Comparison of ENCODE assay signal across 8 mouse cellular contexts in genomic region chr2:170147661-170148153, GRCm38 (mm10). TPM values are rescaled to one million over a fixed set of nuclear protein-coding genes. Genes with fewer than 3 reads are reported as not detected.
A peak's percentile ranks its signal among the peaks of the same experiment; 100 is the strongest.
DNase-seq lines count a peak whose midpoint lies in the region; ATAC-seq lines count a peak whose summit lies in the region.

Zfp217 (minus strand) TSS chr2:170148103.

- H3K9ac ChIP-seq in embryonic facial prominence, embryonic 11.5 days (replicated peaks; ENCODE audit: low read length), result no peak within 1 kb of the TSS
- no peak within 1 kb of the TSS; the same call in 1 of the 2 replicates for H3K9ac ChIP-seq in heart, embryonic 15.5 days
- H3K9ac ChIP-seq in liver, embryonic 12.5 days, result peak within 1 kb of the TSS; percentile 78
- no peak within 1 kb of the TSS for H3K9ac ChIP-seq in stomach, embryonic 16.5 days (ENCODE audit: low read length)
- no peak within 1 kb of the TSS for H3K9ac ChIP-seq in hindbrain, embryonic 12.5 days
- no peak within 1 kb of the TSS for H3K9ac ChIP-seq in hindbrain, embryonic 16.5 days (ENCODE audit: low read depth, low read length)

- DNase-seq in embryonic facial prominence, embryonic 11.5 days (ENCODE audit: low spot score), result peak; percentile 55
- DNase-seq in embryonic facial prominence, embryonic 10.5 days (ENCODE audit: low spot score), result no peak
- DNase-seq in adrenal gland, postnatal 4 days (ENCODE audit: low spot score in 2 of 2), result no peak

- H3K4me3 ChIP-seq in embryonic facial prominence, embryonic 11.5 days (ENCODE audit: low read depth, low read length), result no peak within 1 kb of the TSS
- H3K4me3 ChIP-seq in embryonic facial prominence, embryonic 10.5 days, result no peak within 1 kb of the TSS
- peak within 1 kb of the TSS; percentile 17 for H3K4me3 ChIP-seq in heart, embryonic 15.5 days
- H3K4me3 ChIP-seq in liver, embryonic 12.5 days, result peak within 1 kb of the TSS; percentile 62
- H3K4me3 ChIP-seq in stomach, embryonic 16.5 days (replicated peaks; ENCODE audit: low read length), result no peak within 1 kb of the TSS
- no peak within 1 kb of the TSS for H3K4me3 ChIP-seq in hindbrain, embryonic 12.5 days
- H3K4me3 ChIP-seq in hindbrain, embryonic 16.5 days (ENCODE audit: low read length), result no peak within 1 kb of the TSS

- H3K36me3 ChIP-seq in embryonic facial prominence, embryonic 11.5 days (replicated peaks; ENCODE audit: control insufficient read depth, insufficient read depth, low read depth, low read length), result no peaks in the 10 kb centered on the region
- no peaks in the 10 kb centered on the region for H3K36me3 ChIP-seq in embryonic facial prominence, embryonic 10.5 days (replicated peaks)
- no peaks in the 10 kb centered on the region for H3K36me3 ChIP-seq in heart, embryonic 15.5 days
- peaks cover 26% of the 10 kb centered on the region for H3K36me3 ChIP-seq in liver, embryonic 12.5 days
- no peaks in the 10 kb centered on the region for H3K36me3 ChIP-seq in stomach, embryonic 16.5 days (ENCODE audit: control insufficient read depth, insufficient read depth, low read length)
- no peaks in the 10 kb centered on the region for H3K36me3 ChIP-seq in hindbrain, embryonic 12.5 days
- no peaks in the 10 kb centered on the region for H3K36me3 ChIP-seq in hindbrain, embryonic 16.5 days (ENCODE audit: control insufficient read depth, insufficient read depth, low read length)

- H3K4me2 ChIP-seq in embryonic facial prominence, embryonic 11.5 days (ENCODE audit: low read depth, low read length), result no peak within 1 kb of the TSS
- H3K4me2 ChIP-seq in heart, embryonic 15.5 days, result peak within 1 kb of the TSS; percentile 47
- peak within 1 kb of the TSS; percentile 65 for H3K4me2 ChIP-seq in liver, embryonic 12.5 days
- H3K4me2 ChIP-seq in stomach, embryonic 16.5 days (ENCODE audit: low read depth, low read length), result peak within 1 kb of the TSS; percentile 41
- H3K4me2 ChIP-seq in hindbrain, embryonic 12.5 days (replicated peaks), result no peak within 1 kb of the TSS
- H3K4me2 ChIP-seq in hindbrain, embryonic 16.5 days (ENCODE audit: low read length), result no peak within 1 kb of the TSS

- 48% methylated on average over 14 of the region's 14 CpGs for WGBS in embryonic facial prominence, embryonic 11.5 days
- WGBS in embryonic facial prominence, embryonic 10.5 days, result 66% methylated on average over 14 of the region's 14 CpGs
- 25% methylated on average over 14 of the region's 14 CpGs for WGBS in heart, embryonic 15.5 days
- WGBS in liver, embryonic 12.5 days (ENCODE audit: insufficient replicate concordance), result 23% methylated on average over 14 of the region's 14 CpGs
- 27% methylated on average over 14 of the region's 14 CpGs for WGBS in stomach, embryonic 16.5 days
- 71% methylated on average over 14 of the region's 14 CpGs for WGBS in hindbrain, embryonic 12.5 days
- WGBS in hindbrain, embryonic 16.5 days, result 72% methylated on average over 14 of the region's 14 CpGs

- no peaks in the 10 kb centered on the region for H3K27me3 ChIP-seq in embryonic facial prominence, embryonic 11.5 days (ENCODE audit: control insufficient read depth, insufficient read depth, low read length)
- H3K27me3 ChIP-seq in embryonic facial prominence, embryonic 10.5 days (replicated peaks; ENCODE audit: low read depth, poor library complexity, severe bottlenecking), result no peaks in the 10 kb centered on the region
- no peaks in the 10 kb centered on the region for H3K27me3 ChIP-seq in heart, embryonic 15.5 days
- no peaks in the 10 kb centered on the region for H3K27me3 ChIP-seq in liver, embryonic 12.5 days (replicated peaks)
- H3K27me3 ChIP-seq in stomach, embryonic 16.5 days (ENCODE audit: control insufficient read depth, insufficient read depth, low read length), result no peaks in the 10 kb centered on the region
- peaks cover 1% of the 10 kb centered on the region; the same call in 1 of the 2 replicates for H3K27me3 ChIP-seq in hindbrain, embryonic 12.5 days
- no peaks in the 10 kb centered on the region; the same call in 1 of the 2 replicates for H3K27me3 ChIP-seq in hindbrain, embryonic 16.5 days (replicated peaks; ENCODE audit: control insufficient read depth, insufficient read depth, low read length)

- ATAC-seq in embryonic facial prominence, embryonic 11.5 days (replicated peaks; ENCODE audit: insufficient number of reproducible peaks, low FRiP score, low TSS enrichment, low read depth), result 0 out of 2 replicates have a peak, but pooled peaks have one; percentile 29
- peak; percentile 89 for ATAC-seq in heart, embryonic 15.5 days (replicated peaks; ENCODE audit: insufficient number of reproducible peaks, insufficient read depth, low FRiP score, low read depth)
- ATAC-seq in liver, embryonic 12.5 days, result peak; percentile 48
- peak; percentile 83 for ATAC-seq in stomach, embryonic 16.5 days (ENCODE audit: insufficient read depth, low FRiP score)
- no peak for ATAC-seq in hindbrain, embryonic 12.5 days (ENCODE audit: low FRiP score)
- no peak for ATAC-seq in hindbrain, embryonic 16.5 days

- H3K27ac ChIP-seq in embryonic facial prominence, embryonic 11.5 days (replicated peaks; ENCODE audit: low read depth, low read length), result no peak within 1 kb of the TSS
- no peak within 1 kb of the TSS for H3K27ac ChIP-seq in embryonic facial prominence, embryonic 10.5 days (replicated peaks)
- peak within 1 kb of the TSS; percentile 82 for H3K27ac ChIP-seq in heart, embryonic 15.5 days
- peak within 1 kb of the TSS; percentile 97 for H3K27ac ChIP-seq in liver, embryonic 12.5 days
- H3K27ac ChIP-seq in stomach, embryonic 16.5 days (ENCODE audit: low read length), result peak within 1 kb of the TSS; percentile 65
- H3K27ac ChIP-seq in hindbrain, embryonic 12.5 days, result no peak within 1 kb of the TSS
- no peak within 1 kb of the TSS for H3K27ac ChIP-seq in hindbrain, embryonic 16.5 days (ENCODE audit: low read depth, low read length)

- no peaks in the 10 kb centered on the region for H3K4me1 ChIP-seq in embryonic facial prominence, embryonic 11.5 days (ENCODE audit: control insufficient read depth, insufficient read depth, low read length)
- peaks cover 10% of the 10 kb centered on the region for H3K4me1 ChIP-seq in embryonic facial prominence, embryonic 10.5 days
- peaks cover 24% of the 10 kb centered on the region for H3K4me1 ChIP-seq in heart, embryonic 15.5 days (replicated peaks)
- H3K4me1 ChIP-seq in liver, embryonic 12.5 days, result peaks cover 88% of the 10 kb centered on the region
- H3K4me1 ChIP-seq in stomach, embryonic 16.5 days (ENCODE audit: control insufficient read depth, insufficient read depth, low read length), result peaks cover 9% of the 10 kb centered on the region
- no peaks in the 10 kb centered on the region for H3K4me1 ChIP-seq in hindbrain, embryonic 12.5 days
- no peaks in the 10 kb centered on the region for H3K4me1 ChIP-seq in hindbrain, embryonic 16.5 days (ENCODE audit: control insufficient read depth, insufficient read depth, low read depth, low read length)

- no peaks in the 10 kb centered on the region for H3K9me3 ChIP-seq in embryonic facial prominence, embryonic 11.5 days (replicated peaks; ENCODE audit: control insufficient read depth, low read length)
- no peaks in the 10 kb centered on the region for H3K9me3 ChIP-seq in embryonic facial prominence, embryonic 10.5 days
- H3K9me3 ChIP-seq in heart, embryonic 15.5 days (replicated peaks), result no peaks in the 10 kb centered on the region
- H3K9me3 ChIP-seq in liver, embryonic 12.5 days (replicated peaks), result no peaks in the 10 kb centered on the region
- no peaks in the 10 kb centered on the region for H3K9me3 ChIP-seq in stomach, embryonic 16.5 days (replicated peaks; ENCODE audit: control insufficient read depth, low read length)
- no peaks in the 10 kb centered on the region for H3K9me3 ChIP-seq in hindbrain, embryonic 12.5 days (replicated peaks)
- no peaks in the 10 kb centered on the region for H3K9me3 ChIP-seq in hindbrain, embryonic 16.5 days (ENCODE audit: control insufficient read depth, low read length)

RNA-seq across cellular contexts. Expression of gene Zfp217, which starts in this region (rescaled TPM):
- 3.9 and 4.5 TPM in 2 replicates for polyA plus RNA-seq in embryonic facial prominence, embryonic 11.5 days (2014; fragmentation: Nextera tagmentation; extraction: Ambion mirVana)
- 3.9 and 4.2 TPM in 2 replicates for polyA plus RNA-seq in embryonic facial prominence, embryonic 10.5 days (2016; fragmentation: Nextera tagmentation; extraction: Ambion mirVana)
- total RNA-seq in adrenal gland, postnatal 4 days (2021), result 10 to 100 TPM; 34.9 to 37.9 TPM
- polyA plus RNA-seq in heart, embryonic 15.5 days (2015; fragmentation: Nextera tagmentation; extraction: Ambion mirVana), result 2.7 and 3.2 TPM in 2 replicates
- polyA plus RNA-seq in liver, embryonic 12.5 days (2016; fragmentation: Nextera tagmentation; extraction: Ambion mirVana), result 3.8 and 4.5 TPM in 2 replicates
- polyA plus RNA-seq in stomach, embryonic 16.5 days (2015; fragmentation: Nextera tagmentation; extraction: Ambion mirVana), result 3.0 and 3.2 TPM in 2 replicates
- 3.7 and 3.9 TPM in 2 replicates for polyA plus RNA-seq in hindbrain, embryonic 12.5 days (2016; fragmentation: Nextera tagmentation; extraction: Ambion mirVana)
- 0.92 and 1.0 TPM in 2 replicates for polyA plus RNA-seq in hindbrain, embryonic 16.5 days (2015; fragmentation: Nextera tagmentation; extraction: Ambion mirVana)

Comparison
In these comparisons a context has a peak if more than half of its experiments do, and no peak if none do; other contexts are left out.
1. ATAC-seq: peak in embryonic facial prominence, embryonic 11.5 days (single experiment), heart, embryonic 15.5 days (single experiment), liver, embryonic 12.5 days (single experiment) and stomach, embryonic 16.5 days (single experiment); none in hindbrain, embryonic 12.5 days (single experiment) and hindbrain, embryonic 16.5 days (single experiment).
2. H3K27ac ChIP-seq: peak in heart, embryonic 15.5 days (single experiment), liver, embryonic 12.5 days (single experiment) and stomach, embryonic 16.5 days (single experiment); none in embryonic facial prominence, embryonic 11.5 days (single experiment), embryonic facial prominence, embryonic 10.5 days (single experiment), hindbrain, embryonic 12.5 days (single experiment) and hindbrain, embryonic 16.5 days (single experiment).
3. H3K4me2 ChIP-seq: peak in heart, embryonic 15.5 days (single experiment), liver, embryonic 12.5 days (single experiment) and stomach, embryonic 16.5 days (single experiment); none in embryonic facial prominence, embryonic 11.5 days (single experiment), hindbrain, embryonic 12.5 days (single experiment) and hindbrain, embryonic 16.5 days (single experiment).
4. H3K4me3 ChIP-seq: peak in heart, embryonic 15.5 days (single experiment) and liver, embryonic 12.5 days (single experiment); none in embryonic facial prominence, embryonic 11.5 days (single experiment), embryonic facial prominence, embryonic 10.5 days (single experiment), stomach, embryonic 16.5 days (single experiment), hindbrain, embryonic 12.5 days (single experiment) and hindbrain, embryonic 16.5 days (single experiment).